In the genomic region with DNA sequence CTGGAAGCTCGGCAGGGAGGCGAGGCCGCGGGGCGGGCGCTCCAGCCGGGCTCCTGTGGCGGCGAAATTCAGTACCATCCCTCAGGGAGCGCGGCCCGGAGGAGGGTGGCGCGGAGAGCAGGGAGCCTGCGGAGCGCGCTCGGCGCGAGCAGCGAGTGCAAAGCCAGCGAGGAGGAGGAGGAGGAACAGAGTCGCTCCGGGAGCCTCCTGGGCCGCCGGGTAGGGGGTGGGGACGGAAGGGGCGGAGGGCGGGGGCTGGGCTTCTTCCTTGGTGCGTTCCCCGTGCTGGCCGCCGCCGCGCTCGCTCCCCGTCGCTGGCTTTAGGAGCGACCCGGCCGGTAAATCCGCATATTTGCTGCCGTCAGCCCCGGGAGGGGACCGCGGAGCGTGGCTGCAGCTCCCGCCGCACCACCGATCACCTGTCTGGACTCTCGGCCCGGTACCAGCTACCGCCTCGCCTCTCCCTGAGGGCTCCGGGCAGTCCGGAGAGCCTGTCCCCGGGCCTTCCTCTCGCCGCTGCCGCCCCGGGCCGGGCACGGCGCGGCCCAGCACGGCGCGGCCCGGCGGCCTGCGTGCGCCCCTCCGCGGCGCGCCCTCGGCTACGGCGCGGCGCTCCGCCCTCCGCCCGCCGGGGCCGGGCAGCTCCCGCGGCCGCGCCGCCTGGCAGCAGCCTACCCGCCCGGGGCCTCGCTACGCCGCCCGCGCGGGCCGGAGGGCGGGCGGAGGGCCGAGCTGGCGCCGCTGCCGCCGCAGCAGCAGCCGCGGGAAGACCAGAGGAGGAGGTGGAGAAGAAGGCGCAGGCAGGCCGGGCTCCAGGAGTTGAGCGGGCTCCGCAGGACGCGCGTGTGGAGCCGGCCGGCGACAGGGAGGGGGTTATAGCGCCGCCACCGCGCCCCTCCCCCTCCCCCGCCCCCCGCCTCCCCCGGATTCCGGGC, we compare ENCODE assay signal across 8 mouse cellular contexts. TPM values are rescaled to one million over a fixed set of nuclear protein-coding genes. Genes with fewer than 3 reads are reported as not detected.
A peak's percentile ranks its signal among the peaks of the same experiment; 100 is the strongest.
DNase-seq lines count a peak whose midpoint lies in the region; ATAC-seq and TF ChIP-seq lines count a peak whose summit lies in the region.

No protein-coding gene starts in this region.

- H3K27me3 ChIP-seq in forebrain, postnatal 0 days (ENCODE audit: insufficient read depth, low read length): peaks cover 35% of the 10 kb centered on the region
- peaks cover 73% of the 10 kb centered on the region for H3K27me3 ChIP-seq in lung, embryonic 15.5 days

- peak overlapping the region; percentile 87 for H3K9ac ChIP-seq in ES-E14 (ENCODE audit: insufficient read depth, low read depth, low read length, poor library complexity, severe bottlenecking)
- peak overlapping the region; percentile 81 for H3K9ac ChIP-seq in forebrain, postnatal 0 days
- peak overlapping the region; percentile 76 for H3K9ac ChIP-seq in lung, embryonic 15.5 days

- H3K27ac ChIP-seq in ES-E14 (ENCODE audit: insufficient read depth, low read depth, low read length, poor library complexity, severe bottlenecking): peak overlapping the region; percentile 30; the same call in 1 of the 2 replicates
- H3K27ac ChIP-seq in forebrain, postnatal 0 days (ENCODE audit: low read depth, low read length): peak overlapping the region; percentile 90
- peak overlapping the region; percentile 96 for H3K27ac ChIP-seq in lung, embryonic 15.5 days

- WGBS in forebrain, postnatal 0 days: 2% methylated on average over 96 of the region's 127 CpGs
- WGBS in lung, embryonic 15.5 days: under 1% methylated on average over 74 of the region's 127 CpGs

- no peak for DNase-seq in ES-E14 (ENCODE audit: low read depth, low spot score)
- peak; percentile 49 for DNase-seq in cerebellum, adult 11 months
- peak; percentile 80 for DNase-seq in forebrain, postnatal 0 days
- peak; percentile 71 to 82 for DNase-seq in heart, postnatal 36 days
- peak; percentile 64 to 70 for DNase-seq in layer of hippocampus, adult 8-10 months (ENCODE audit: low spot score in 2 of 2)
- peak; percentile 83 for DNase-seq in ovary, postnatal 36 days (ENCODE audit: low spot score)
- DNase-seq in urinary bladder, postnatal 25 days (ENCODE audit: low spot score): peak; percentile 67

- H3K4me3 ChIP-seq in ES-E14 (ENCODE audit: insufficient read depth in 1 of 2, low read depth in 1 of 2, low read length in 2 of 2, poor library complexity in 1 of 2, severe bottlenecking in 1 of 2): peak overlapping the region; percentile 75 to 94
- peak overlapping the region; percentile 74 for H3K4me3 ChIP-seq in forebrain, postnatal 0 days (ENCODE audit: low read depth, low read length)
- H3K4me3 ChIP-seq in lung, embryonic 15.5 days: peak overlapping the region; percentile 85

- ATAC-seq in forebrain, postnatal 0 days: peak; percentile 64
- ATAC-seq in lung, embryonic 15.5 days (ENCODE audit: borderline replicate concordance, extremely low read depth, low FRiP score, low TSS enrichment): peak; percentile 66

- H3K9me3 ChIP-seq in ES-E14 (ENCODE audit: control insufficient read depth, insufficient read depth, low read depth, low read length): no peaks in the 10 kb centered on the region
- no peaks in the 10 kb centered on the region for H3K9me3 ChIP-seq in forebrain, postnatal 0 days (ENCODE audit: low read length)
- no peaks in the 10 kb centered on the region for H3K9me3 ChIP-seq in lung, embryonic 15.5 days

- no peak for TF ChIP-seq CTCF in forebrain, postnatal 0 days (IDR thresholded peaks at IDR 0.05; ENCODE audit: low read depth)

- in situ Hi-C loops in ES-E14 (cut with MboI; ENCODE audit: low sequenced_read_pairs in 2 of 2, unreplicated experiment in 2 of 2): loop anchor here (5.0 to 10.0 kb wide), 3 partner anchors 542 to 910 kb away; a partner anchor contains a TSS

- intact Hi-C loops in heart, postnatal 36 days (cut with DNase I): loop anchor here (5.0 kb wide), 1 partner anchor 182 kb away; no protein-coding TSS in a partner anchor

- H3K4me1 ChIP-seq in ES-E14 (ENCODE audit: control insufficient read depth in 2 of 2, insufficient read depth in 2 of 2, low read length in 2 of 2, poor library complexity in 1 of 2): peaks cover 5 to 31% of the 10 kb centered on the region in 2 experiments
- H3K4me1 ChIP-seq in forebrain, postnatal 0 days (ENCODE audit: insufficient read depth): peaks cover 21% of the 10 kb centered on the region
- peaks cover 79% of the 10 kb centered on the region for H3K4me1 ChIP-seq in lung, embryonic 15.5 days

- H3K36me3 ChIP-seq in ES-E14 (ENCODE audit: control insufficient read depth, insufficient read depth, low read length, poor library complexity, severe bottlenecking): peaks cover 13% of the 10 kb centered on the region
- H3K36me3 ChIP-seq in forebrain, postnatal 0 days (ENCODE audit: insufficient read depth): no peaks in the 10 kb centered on the region
- H3K36me3 ChIP-seq in lung, embryonic 15.5 days: no peaks in the 10 kb centered on the region

- H3K4me2 ChIP-seq in forebrain, postnatal 0 days (ENCODE audit: low read depth): peak overlapping the region; percentile 83
- H3K4me2 ChIP-seq in lung, embryonic 15.5 days: peak overlapping the region; percentile 95

TF ChIP-seq in ES-E14, 5 proteins besides CTCF, POLR2A, EP300 and RAD21:
- TF ChIP-seq HCFC1 (IDR thresholded peaks at IDR 0.05; ENCODE audit: borderline replicate concordance, insufficient read depth, low read length): peak; percentile 28; the same call in 1 of the 2 replicates
- TF ChIP-seq ZC3H11A (IDR thresholded peaks at IDR 0.05; ENCODE audit: borderline replicate concordance, low read depth, low read length): no peak
- no peak for TF ChIP-seq ZNF384 (IDR thresholded peaks at IDR 0.05; ENCODE audit: low read depth, low read length)
- TF ChIP-seq MAFK (IDR thresholded peaks at IDR 0.05; ENCODE audit: insufficient read depth, low read depth, low read length): no peak

RNA-seq across cellular contexts. Expression of a gene that starts 2.1 kb away (rescaled TPM):
- total RNA-seq in ES-E14 (2012; rRNA removed): 81.5 and 84.9 TPM in 2 replicates
- 57.8 and 63.4 TPM in 2 replicates for total RNA-seq in forebrain, postnatal 0 days (2014; rRNA removed)
- polyA plus RNA-seq in forebrain, postnatal 0 days (2015; fragmentation: Nextera tagmentation; extraction: Ambion mirVana): 43.3 and 47.8 TPM in 2 replicates
- 10 to 100 TPM; 18.6 to 24.6 TPM for total RNA-seq in heart, postnatal 36 days (2021)
- total RNA-seq in layer of hippocampus, adult 8-10 months (2022): 10 to 100 TPM; 41.3 to 48.8 (median 46.4) TPM
- 53.2 and 56.3 TPM in 2 replicates for polyA plus RNA-seq in lung, embryonic 15.5 days (2015; fragmentation: Nextera tagmentation; extraction: Ambion mirVana)

Comparison
In these comparisons a context has a peak if more than half of its experiments do, and no peak if none do; other contexts are left out.
1. H3K27ac ChIP-seq: peak in every context shown above with its lines; median percentile 96 in lung, embryonic 15.5 days; 90 in forebrain, postnatal 0 days; 30 in ES-E14.